Mouse (Mus musculus): ENCODE measurements around the gene Shroom3.
A peak's percentile ranks its signal among the peaks of the same experiment; 100 is the strongest.

The Shroom3 gene

GRCm38 (mm10) chr5:92751488-92751887 is 68.3 kb downstream of the Shroom3 start:
- no peak for DNase-seq (ENCODE audit: low spot score)

- DNase-seq (ENCODE audit: low spot score): no peak
Measured at GRCm38 (mm10) chr5:92755241-92755775, 72.1 kb downstream of the Shroom3 start.

- no peak for DNase-seq (ENCODE audit: low spot score)
Measured at GRCm38 (mm10) chr5:92759156-92759745, 76.0 kb downstream of the Shroom3 start.

- DNase-seq (ENCODE audit: low spot score): no peak
Measured at GRCm38 (mm10) chr5:92760542-92760941, 77.3 kb downstream of the Shroom3 start.

GRCm38 (mm10) chr5:92761615-92762353 is 78.5 kb downstream of the Shroom3 start:
- DNase-seq (ENCODE audit: low spot score): no peak

- no peak for DNase-seq (ENCODE audit: low spot score)
Measured at GRCm38 (mm10) chr5:92762425-92762824, 79.2 kb downstream of the Shroom3 start.

- no peak for DNase-seq (ENCODE audit: low spot score)
Measured at GRCm38 (mm10) chr5:92763546-92763952, 80.3 kb downstream of the Shroom3 start.

GRCm38 (mm10) chr5:92766301-92766700 is 83.1 kb downstream of the Shroom3 start:
- peak; percentile 47 for DNase-seq (ENCODE audit: low spot score)

- no peak for DNase-seq (ENCODE audit: low spot score)
Measured at GRCm38 (mm10) chr5:92767194-92767777, 84.1 kb downstream of the Shroom3 start.

GRCm38 (mm10) chr5:92767857-92768291 is 84.6 kb downstream of the Shroom3 start:
- DNase-seq (ENCODE audit: low spot score): no peak

- peak; percentile 67 for DNase-seq (ENCODE audit: low spot score)
Measured at GRCm38 (mm10) chr5:92773821-92774220, 90.6 kb downstream of the Shroom3 start.

GRCm38 (mm10) chr5:92774419-92774818 is 91.2 kb downstream of the Shroom3 start:
- DNase-seq (ENCODE audit: low spot score): no peak

- DNase-seq (ENCODE audit: low spot score): no peak
Measured at GRCm38 (mm10) chr5:92774893-92775292, 91.7 kb downstream of the Shroom3 start.

- no peak for DNase-seq (ENCODE audit: low spot score)
Measured at GRCm38 (mm10) chr5:92778395-92778794, 95.2 kb downstream of the Shroom3 start.

GRCm38 (mm10) chr5:92781082-92781481 is 97.8 kb downstream of the Shroom3 start:
- DNase-seq (ENCODE audit: low spot score): no peak

- DNase-seq (ENCODE audit: low spot score): peak; percentile 38
Measured at GRCm38 (mm10) chr5:92784037-92784860, 101.0 kb downstream of the Shroom3 start.

GRCm38 (mm10) chr5:92785870-92786436 is 102.7 kb downstream of the Shroom3 start:
- DNase-seq (ENCODE audit: low spot score): no peak

- DNase-seq (ENCODE audit: low spot score): no peak
Measured at GRCm38 (mm10) chr5:92788990-92789389, 105.8 kb downstream of the Shroom3 start.

- no peak for DNase-seq (ENCODE audit: low spot score)
Measured at GRCm38 (mm10) chr5:92796089-92796990, 113.1 kb downstream of the Shroom3 start.

- no peak for DNase-seq (ENCODE audit: low spot score)
Measured at GRCm38 (mm10) chr5:92797981-92798380, 114.7 kb downstream of the Shroom3 start.

GRCm38 (mm10) chr5:92804379-92804778 is 121.1 kb downstream of the Shroom3 start:
- no peak for DNase-seq (ENCODE audit: low spot score)
